Mouse (Mus musculus) intestine, embryonic 16.5 days (tissue): Measurements from ENCODE around the gene Afap1l2. TPM values are rescaled to one million over a fixed set of nuclear protein-coding genes. Genes with fewer than 3 reads are reported as not detected.
A peak's percentile ranks its signal among the peaks of the same experiment; 100 is the strongest.

Experiments
- ATAC-seq: fragments of 200-750 bp; cut with Nextera tagmentation; 2 replicates; pipeline ENCODE4 v1.8.0; 2017; ENCODE audit warnings: moderate TSS enrichment, moderate library complexity
- H3K27ac ChIP-seq: fragments of 300-500 bp; sonication (generic); 2 replicates; pipeline ENCODE4 v1.5.1; 2014; ENCODE audit warnings: mild to moderate bottlenecking, low read length
- H3K27me3 ChIP-seq: fragments of 300-500 bp; sonication (generic); replicated peaks from 2 replicates; pipeline ENCODE4 v1.6.1; 2014; ENCODE audit warnings: low read length, control low read depth, mixed read lengths; ENCODE audit not compliant: control insufficient read depth, insufficient read depth
- H3K36me3 ChIP-seq: fragments of 300-500 bp; sonication (generic); 2 replicates; pipeline ENCODE4 v1.6.1; 2014; ENCODE audit warnings: low read length, control low read depth; ENCODE audit not compliant: control insufficient read depth, insufficient read depth
- H3K4me1 ChIP-seq: fragments of 300-500 bp; sonication (generic); 2 replicates; pipeline ENCODE4 v1.6.1; 2014; ENCODE audit warnings: low read length, control low read depth, mixed read lengths; ENCODE audit not compliant: control insufficient read depth, insufficient read depth
- H3K4me2 ChIP-seq: fragments of 300-500 bp; sonication (generic); 2 replicates; pipeline ENCODE4 v1.6.1; 2014; ENCODE audit warnings: low read depth, low read length, control low read depth
- H3K4me3 ChIP-seq: fragments of 300-500 bp; sonication (generic); 2 replicates; pipeline ENCODE4 v1.5.1; 2014; ENCODE audit warnings: mild to moderate bottlenecking, low read length
- H3K9ac ChIP-seq: fragments of 300-500 bp; sonication (generic); 2 replicates; pipeline ENCODE4 v1.6.1; 2014; ENCODE audit warnings: low read depth, low read length
- H3K9me3 ChIP-seq: fragments of 300-500 bp; sonication (generic); 2 replicates; pipeline ENCODE4 v1.6.1; 2016; ENCODE audit warnings: low read length, control low read depth; ENCODE audit not compliant: control insufficient read depth
- WGBS: fragments of 180-500 bp; shearing (Covaris S2); extraction: QIAGEN DNeasy Blood & Tissue Kit; methylation state at CpG from one replicate; pipeline ENCODE4 v1.1.7; 2014; 5-methylcytosine and 5-hydroxymethylcytosine counted together
- polyA plus RNA-seq: library from polyadenylated mRNA; unstranded; fragments of >200 nt; fragmentation: Nextera tagmentation; extraction: Ambion mirVana; gene quantifications from 2 replicates; pipeline ENCODE4 v1.2.1, GENCODE M21; 2015

The Afap1l2 gene
- polyA plus RNA-seq, 1 experiment from 2014 or later: 16.9 TPM

DNA sequence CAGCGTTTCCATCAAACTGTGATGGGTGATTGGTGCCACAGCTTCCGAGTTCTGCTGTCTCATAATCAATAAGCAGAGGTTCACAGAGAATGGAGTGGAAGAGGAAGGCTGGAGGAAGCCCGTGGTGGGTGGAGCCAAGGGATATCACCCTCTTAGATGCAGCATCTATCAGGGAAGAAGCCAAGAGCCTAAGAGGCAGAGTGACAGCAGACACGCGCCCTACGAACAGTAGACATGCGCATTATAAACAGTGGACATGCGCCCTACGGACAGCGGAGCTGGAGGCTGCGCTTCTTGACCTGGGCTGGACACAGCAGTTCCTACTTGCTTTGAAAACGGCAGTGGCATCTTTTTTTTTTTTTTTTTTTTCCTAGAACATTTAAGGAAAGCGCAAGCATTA lies 53.2 kb downstream of the Afap1l2 start:
- no peak for ATAC-seq
- Histone ChIP-seq H3K4me2 (no peak overlapping the region), H3K27me3 (no peaks in the 10 kb centered on the region), H3K4me3 (no peak overlapping the region), H3K36me3 (no peaks in the 10 kb centered on the region), H3K9ac (no peak overlapping the region), H3K27ac (no peak overlapping the region), H3K9me3 (no peaks in the 10 kb centered on the region), H3K4me1 (peaks cover 38% of the 10 kb centered on the region)
- WGBS: 86% methylated on average over 13 of the region's 13 CpGs

DNA sequence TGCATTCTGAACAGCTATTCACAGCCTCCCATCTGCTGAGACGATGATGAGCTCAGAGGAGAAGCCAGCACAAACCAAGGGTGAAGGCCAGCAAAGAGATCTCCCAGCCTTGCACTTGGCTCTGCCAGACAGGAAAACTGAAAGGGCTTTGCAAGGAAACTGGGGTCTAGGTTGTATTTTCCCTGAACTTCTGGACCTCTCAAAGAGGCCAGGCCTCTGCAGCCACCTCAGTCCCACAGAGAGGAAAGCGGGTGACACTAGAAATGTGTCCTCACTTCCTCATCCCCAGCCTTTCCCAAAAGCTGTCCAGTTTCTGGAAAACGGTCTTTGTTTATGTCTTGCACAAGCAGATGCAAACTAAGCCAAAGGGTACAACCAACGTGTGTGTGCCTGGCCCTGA lies 54.2 kb downstream of the Afap1l2 start:
- Histone ChIP-seq H3K36me3 (no peaks in the 10 kb centered on the region), H3K27ac (peak overlapping the region; percentile 41; the same call in 1 of the 2 replicates), H3K4me3 (no peak overlapping the region), H3K4me1 (peaks cover 34% of the 10 kb centered on the region), H3K27me3 (no peaks in the 10 kb centered on the region), H3K9me3 (no peaks in the 10 kb centered on the region), H3K4me2 (no peak overlapping the region), H3K9ac (no peak overlapping the region)
- WGBS: 61% methylated on average over 4 of the region's 4 CpGs
- ATAC-seq: no peak

DNA sequence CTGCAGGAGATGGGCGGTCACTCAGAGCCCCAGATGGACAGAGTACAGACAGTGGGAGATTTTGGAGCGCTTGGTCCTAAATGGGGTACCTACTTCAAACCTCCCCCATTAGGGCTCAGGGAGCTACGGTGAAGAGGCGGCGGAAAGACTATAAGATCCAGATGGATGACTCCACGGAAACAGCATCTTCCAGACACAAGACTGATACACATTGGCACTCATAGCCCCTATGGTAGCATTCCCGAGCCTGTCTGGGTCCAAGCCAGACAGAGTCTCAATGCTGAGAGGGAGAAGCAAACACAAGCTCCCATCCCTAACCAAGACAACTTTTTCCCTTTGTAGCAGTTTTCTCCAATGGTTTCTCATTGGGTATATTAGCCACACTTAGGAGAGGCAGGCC lies 57.2 kb downstream of the Afap1l2 start:
- H3K9ac ChIP-seq: no peak overlapping the region
- no peak overlapping the region for H3K27ac ChIP-seq
- H3K4me2 ChIP-seq: no peak overlapping the region
- H3K27me3 ChIP-seq: no peaks in the 10 kb centered on the region
- H3K4me3 ChIP-seq: no peak overlapping the region
- ATAC-seq: no peak
- H3K4me1 ChIP-seq: peaks cover 22% of the 10 kb centered on the region; the same call in 1 of the 2 replicates
- H3K36me3 ChIP-seq: no peaks in the 10 kb centered on the region
- no peaks in the 10 kb centered on the region for H3K9me3 ChIP-seq
- 79% methylated on average over 7 of the region's 7 CpGs for WGBS

DNA sequence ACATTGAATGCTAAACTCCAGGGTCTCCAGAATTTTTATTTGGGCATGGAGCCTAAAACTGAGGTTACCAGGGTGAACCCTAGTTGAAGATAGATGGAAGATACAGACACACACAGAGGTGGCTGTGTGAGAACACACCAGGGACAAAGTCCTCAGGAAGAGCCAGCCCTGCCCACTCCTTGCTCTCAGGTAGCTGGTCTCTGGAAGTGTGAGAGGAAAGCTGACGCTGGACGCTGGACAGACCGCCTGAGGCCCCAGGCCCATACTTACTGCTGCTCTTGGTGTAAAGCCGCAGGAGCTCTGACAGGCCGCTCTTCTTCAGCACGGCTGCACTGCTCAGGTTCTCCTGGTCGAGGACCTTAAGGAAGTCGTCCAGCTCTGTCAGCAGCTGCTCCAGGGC lies 58.2 kb downstream of the Afap1l2 start:
- Histone ChIP-seq H3K9ac (no peak overlapping the region), H3K4me2 (no peak overlapping the region), H3K4me3 (no peak overlapping the region), H3K4me1 (peaks cover 17% of the 10 kb centered on the region; the same call in 1 of the 2 replicates), H3K27me3 (no peaks in the 10 kb centered on the region), H3K27ac (0 out of 2 replicates have a peak overlapping the region, but pooled peaks have one; percentile 24), H3K36me3 (no peaks in the 10 kb centered on the region), H3K9me3 (no peaks in the 10 kb centered on the region)
- peak; percentile 73 for ATAC-seq
- WGBS: 53% methylated on average over 8 of the region's 8 CpGs

DNA sequence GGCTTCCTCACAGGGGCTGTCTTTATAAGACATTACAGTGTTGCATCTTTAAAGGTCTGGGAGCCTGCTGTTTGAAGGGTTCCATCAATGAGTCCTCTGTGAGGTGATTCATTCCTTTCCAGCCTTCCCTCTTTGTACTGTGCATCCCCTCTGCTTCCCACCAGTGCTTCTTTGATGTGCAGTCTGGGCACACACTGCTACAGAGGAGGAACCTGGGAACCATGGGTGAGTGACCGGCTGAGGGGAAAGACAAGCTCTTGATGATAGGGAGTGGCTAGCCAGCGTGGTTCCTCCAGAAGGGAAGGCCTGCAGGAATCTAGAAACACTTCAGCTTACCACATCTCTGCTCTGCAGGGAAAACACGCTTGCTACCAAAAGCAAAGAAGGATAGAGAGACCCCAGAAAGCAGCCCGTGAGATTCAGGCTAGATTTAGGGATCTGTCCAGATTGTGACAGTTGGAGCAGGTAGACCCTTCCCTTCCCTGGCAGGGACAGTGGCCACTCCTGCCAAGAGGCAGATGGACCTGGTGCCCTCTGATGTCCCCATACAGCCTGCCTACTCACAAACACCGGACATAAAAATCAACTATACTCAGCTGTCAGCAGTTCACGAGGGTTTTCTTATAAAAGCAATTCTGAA lies 59.9 kb downstream of the Afap1l2 start:
- H3K9me3 ChIP-seq: peaks cover 3% of the 10 kb centered on the region; the same call in 1 of the 2 replicates
- no peak overlapping the region for H3K27ac ChIP-seq
- no peak overlapping the region for H3K9ac ChIP-seq
- no peak overlapping the region for H3K4me2 ChIP-seq
- H3K36me3 ChIP-seq: no peaks in the 10 kb centered on the region
- H3K27me3 ChIP-seq: no peaks in the 10 kb centered on the region
- peaks cover 11% of the 10 kb centered on the region; the same call in 1 of the 2 replicates for H3K4me1 ChIP-seq
- 63% methylated on average over 6 of the region's 6 CpGs for WGBS
- no peak overlapping the region for H3K4me3 ChIP-seq
- no peak for ATAC-seq

DNA sequence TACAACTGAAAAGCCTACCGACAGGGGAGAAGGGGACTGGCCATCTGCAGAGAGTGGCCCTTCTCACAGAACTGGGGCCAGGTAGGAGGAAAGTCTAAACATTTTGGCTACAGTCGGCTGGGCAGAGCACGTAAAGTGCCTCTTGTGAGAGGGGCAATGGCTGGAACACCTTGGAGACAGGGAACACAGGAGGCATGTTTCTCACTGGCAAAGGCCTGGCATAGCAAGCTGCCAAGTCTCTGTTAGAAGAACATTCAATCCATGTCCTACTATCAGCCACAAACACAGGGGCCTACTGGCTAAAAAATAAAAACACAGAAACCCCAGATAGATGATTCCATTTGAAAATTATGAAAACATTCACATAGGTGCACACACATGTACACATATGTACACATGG lies 61.3 kb downstream of the Afap1l2 start:
- Histone ChIP-seq H3K4me1 (peaks cover 11% of the 10 kb centered on the region; the same call in 1 of the 2 replicates), H3K9ac (no peak overlapping the region), H3K4me3 (no peak overlapping the region), H3K4me2 (no peak overlapping the region), H3K27me3 (no peaks in the 10 kb centered on the region), H3K27ac (no peak overlapping the region), H3K9me3 (peaks cover 3% of the 10 kb centered on the region; the same call in 1 of the 2 replicates), H3K36me3 (no peaks in the 10 kb centered on the region)
- no peak for ATAC-seq
- 77% methylated on average over 3 of the region's 3 CpGs for WGBS

DNA sequence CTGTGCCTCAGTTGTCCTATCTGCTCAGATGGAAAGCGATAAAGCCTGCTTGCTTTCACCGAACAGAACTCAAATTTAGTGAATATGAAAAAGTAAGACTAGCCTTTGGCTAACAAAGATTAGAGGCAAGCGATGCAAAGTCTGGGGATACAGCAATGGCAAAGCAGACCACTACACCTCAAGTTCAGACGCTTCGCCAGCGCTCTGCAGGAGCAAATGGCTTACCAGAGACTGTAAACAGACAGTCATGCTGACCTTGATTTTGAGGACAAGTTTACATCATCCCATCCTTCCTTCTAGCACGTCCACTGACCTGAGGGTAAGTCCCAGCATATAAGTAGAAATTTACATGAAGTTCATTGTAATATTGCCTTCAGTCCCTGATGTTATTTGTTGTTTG lies 61.8 kb downstream of the Afap1l2 start:
- Histone ChIP-seq H3K4me1 (peaks cover 11% of the 10 kb centered on the region; the same call in 1 of the 2 replicates), H3K9me3 (peaks cover 3% of the 10 kb centered on the region; the same call in 1 of the 2 replicates), H3K4me2 (no peak overlapping the region), H3K36me3 (no peaks in the 10 kb centered on the region), H3K27me3 (no peaks in the 10 kb centered on the region), H3K4me3 (no peak overlapping the region), H3K9ac (no peak overlapping the region), H3K27ac (no peak overlapping the region)
- WGBS: 84% methylated on average over 7 of the region's 7 CpGs
- ATAC-seq: no peak

DNA sequence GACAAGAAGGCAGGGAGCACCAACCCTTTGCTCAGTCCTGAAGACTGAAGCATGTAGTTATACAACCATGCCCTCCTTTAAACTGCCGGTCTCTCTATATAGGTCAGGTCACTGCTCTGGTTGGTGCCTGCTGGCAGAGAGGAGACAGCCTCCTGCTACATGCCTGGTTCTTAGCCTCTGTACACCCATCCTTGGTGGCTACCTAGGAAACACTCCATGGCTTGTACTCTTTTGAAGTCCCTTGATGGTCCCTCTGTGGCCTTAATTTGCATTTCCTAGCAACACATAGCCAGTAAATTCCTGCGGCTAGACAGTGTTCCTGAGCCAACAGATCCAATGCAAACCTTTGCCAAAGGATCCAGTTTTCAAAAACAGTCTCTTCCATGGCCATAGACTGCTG lies 62.4 kb downstream of the Afap1l2 start:
- WGBS: 80% methylated on average over 2 of the region's 2 CpGs
- Histone ChIP-seq H3K4me3 (no peak overlapping the region), H3K4me1 (peaks cover 11% of the 10 kb centered on the region; the same call in 1 of the 2 replicates), H3K27me3 (no peaks in the 10 kb centered on the region), H3K9me3 (peaks cover 3% of the 10 kb centered on the region; the same call in 1 of the 2 replicates), H3K9ac (no peak overlapping the region), H3K36me3 (no peaks in the 10 kb centered on the region), H3K27ac (no peak overlapping the region), H3K4me2 (no peak overlapping the region)
- no peak for ATAC-seq

DNA sequence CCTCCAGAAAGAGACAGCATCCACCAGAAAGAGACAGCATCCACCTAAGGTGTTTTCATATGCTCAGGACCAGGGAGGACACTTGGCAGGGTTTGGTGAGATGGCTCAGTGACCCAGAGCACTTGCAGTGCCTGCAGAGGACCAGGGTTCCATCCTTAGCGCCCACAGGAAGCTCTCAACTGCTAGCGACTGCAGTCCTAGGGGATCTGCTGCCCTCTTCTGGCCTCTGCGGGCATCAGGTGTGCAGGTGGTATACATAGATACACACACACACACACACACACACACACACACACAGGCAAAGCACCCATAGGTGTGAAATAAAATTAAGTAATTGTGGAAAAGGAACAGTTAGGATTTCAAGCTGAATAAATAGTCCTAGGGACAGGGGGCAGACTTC lies 63.2 kb downstream of the Afap1l2 start:
- ATAC-seq: no peak
- H3K4me2 ChIP-seq: no peak overlapping the region
- H3K9me3 ChIP-seq: peaks cover 3% of the 10 kb centered on the region; the same call in 1 of the 2 replicates
- H3K36me3 ChIP-seq: no peaks in the 10 kb centered on the region
- H3K9ac ChIP-seq: no peak overlapping the region
- H3K27me3 ChIP-seq: no peaks in the 10 kb centered on the region
- H3K4me1 ChIP-seq: peaks cover 5% of the 10 kb centered on the region; the same call in 1 of the 2 replicates
- peak overlapping the region; percentile 47; the same call in 1 of the 2 replicates for H3K27ac ChIP-seq
- no peak overlapping the region for H3K4me3 ChIP-seq
- WGBS: 95% methylated on average over 3 of the region's 3 CpGs
